Mouse (Mus musculus): ENCODE results near the gene Slc16a9. TPM values are rescaled to one million over a fixed set of nuclear protein-coding genes. Genes with fewer than 3 reads are reported as not detected.

Slc16a9 gene
- total RNA-seq, 4 experiments from 2014 or later: 2.3 to 4.3 (median 3.8) TPM

GRCm38 (mm10) chr10:70301190-70301589 lies 56.3 kb downstream of the Slc16a9 start:
- DNase-seq (ENCODE audit: low spot score): no peak

- no peak for DNase-seq (ENCODE audit: low spot score)
These were observed 58.3 kb downstream of the Slc16a9 start for GRCm38 (mm10) chr10:70303203-70303602.

- no peak for DNase-seq (ENCODE audit: low spot score)
These were observed 60.8 kb downstream of the Slc16a9 start for GRCm38 (mm10) chr10:70305683-70306082.

- DNase-seq (ENCODE audit: low spot score): no peak
These were observed 64.5 kb downstream of the Slc16a9 start for GRCm38 (mm10) chr10:70309416-70309815.

- DNase-seq (ENCODE audit: low spot score): no peak
These were observed 65.7 kb downstream of the Slc16a9 start for GRCm38 (mm10) chr10:70310646-70311045.

- DNase-seq (ENCODE audit: low spot score): no peak
These were observed 71.0 kb downstream of the Slc16a9 start for GRCm38 (mm10) chr10:70315895-70316294.

GRCm38 (mm10) chr10:70316856-70317255 lies 72.0 kb downstream of the Slc16a9 start:
- no peak for DNase-seq (ENCODE audit: low spot score)

GRCm38 (mm10) chr10:70317394-70317965 lies 72.6 kb downstream of the Slc16a9 start:
- DNase-seq (ENCODE audit: low spot score): no peak

- peak; percentile 61 for DNase-seq (ENCODE audit: low spot score)
These were observed 73.7 kb downstream of the Slc16a9 start for GRCm38 (mm10) chr10:70318630-70319029.

GRCm38 (mm10) chr10:70325518-70325917 lies 80.6 kb downstream of the Slc16a9 start:
- DNase-seq (ENCODE audit: low spot score): no peak

GRCm38 (mm10) chr10:70327331-70327730 lies 82.4 kb downstream of the Slc16a9 start:
- no peak for DNase-seq (ENCODE audit: low spot score)

GRCm38 (mm10) chr10:70328139-70328538 lies 83.2 kb downstream of the Slc16a9 start:
- DNase-seq (ENCODE audit: low spot score): no peak

Other genes with a start within 250 kb of the Slc16a9 start
- gene Ccdc6, start 148.0 kb upstream of the Slc16a9 start, total RNA-seq (2022): 10 to 100 TPM; 23.3 to 28.6 (median 24.9) TPM
- 1 to 10 TPM; 1.9 to 4.2 (median 3.0) TPM for gene Mrln, start 40.4 kb upstream of the Slc16a9 start, total RNA-seq (2022)
- gene Fam13c, start 195.4 kb downstream of the Slc16a9 start, total RNA-seq (2022): 1 to 10 TPM; 4.3 to 6.5 (median 5.4) TPM